Mouse (Mus musculus) midbrain, embryonic 14.5 days (tissue): ENCODE measurements around the gene Tas2r144. TPM values are rescaled to one million over a fixed set of nuclear protein-coding genes. Genes with fewer than 3 reads are reported as not detected.

Source experiments
- ATAC-seq: fragments of 200-750 bp; cut with Nextera tagmentation; 2 replicates; pipeline ENCODE4 v1.8.0; 2017; ENCODE audit warnings: moderate number of reproducible peaks, moderate library complexity; ENCODE audit not compliant: low FRiP score, low TSS enrichment
- DNase-seq: peaks from one replicate; pipeline ENCODE4 v3.0.0-alpha.2; 2015
- H3K27ac ChIP-seq: fragments of 300-500 bp; sonication (generic); replicated peaks from 2 replicates; pipeline ENCODE4 v1.5.1; 2014; ENCODE audit warnings: mild to moderate bottlenecking, low read depth, low read length, moderate library complexity
- H3K27me3 ChIP-seq: fragments of 300-500 bp; sonication (generic); 2 replicates; pipeline ENCODE4 v1.6.1; 2014; ENCODE audit warnings: low read length, control low read depth, mixed read lengths; ENCODE audit not compliant: control insufficient read depth, insufficient read depth
- H3K36me3 ChIP-seq: fragments of 300-500 bp; sonication (generic); 2 replicates; pipeline ENCODE4 v1.6.1; 2014; ENCODE audit warnings: low read length, control low read depth; ENCODE audit not compliant: control insufficient read depth, insufficient read depth
- H3K4me1 ChIP-seq: fragments of 300-500 bp; sonication (generic); 2 replicates; pipeline ENCODE4 v1.6.1; 2014; ENCODE audit warnings: mild to moderate bottlenecking, antibody characterized with exemption, low read length, control low read depth; ENCODE audit not compliant: control insufficient read depth, insufficient read depth
- H3K4me2 ChIP-seq: fragments of 300-500 bp; sonication (generic); 2 replicates; pipeline ENCODE4 v1.6.1; 2014; ENCODE audit warnings: mild to moderate bottlenecking, low read length, moderate library complexity
- H3K4me3 ChIP-seq: fragments of 300-500 bp; sonication (generic); replicated peaks from 2 replicates; pipeline ENCODE4 v1.5.1; 2014; ENCODE audit warnings: low read depth, low read length
- H3K9ac ChIP-seq: fragments of 300-500 bp; sonication (generic); replicated peaks from 2 replicates; pipeline ENCODE4 v1.6.1; 2014; ENCODE audit warnings: mild to moderate bottlenecking, low read length, moderate library complexity
- H3K9me3 ChIP-seq: fragments of 300-500 bp; sonication (generic); 2 replicates; pipeline ENCODE4 v1.6.1; 2016; ENCODE audit warnings: low read length, control low read depth, mixed read lengths; ENCODE audit not compliant: control insufficient read depth
- WGBS: fragments of 180-500 bp; shearing (Covaris S2); extraction: QIAGEN DNeasy Blood & Tissue Kit; methylation state at CpG from one replicate; pipeline ENCODE4 v1.1.7; 2014; 5-methylcytosine and 5-hydroxymethylcytosine counted together
- polyA plus RNA-seq: library from polyadenylated mRNA; unstranded; fragments of >200 nt; fragmentation: Nextera tagmentation; extraction: Ambion mirVana; gene quantifications from 2 replicates; pipeline ENCODE4 v1.2.1, GENCODE M21; 2014

Tas2r144 gene
- polyA plus RNA-seq: not detected in 2 replicates

GRCm38 (mm10) chr6:42215028-42215427, at the start of gene Tas2r144:
TSS of gene Tas2r144 (plus strand) at chr6:42215328.
- H3K4me2 ChIP-seq: no peak within 1 kb of the TSS
- H3K36me3 ChIP-seq: no peaks in the 10 kb centered on the region
- H3K9me3 ChIP-seq: no peaks in the 10 kb centered on the region
- DNase-seq: no peak
- no peak within 1 kb of the TSS for H3K27ac ChIP-seq
- no peak within 1 kb of the TSS for H3K4me3 ChIP-seq
- ATAC-seq: no peak
- 86% methylated on average over 2 of the region's 2 CpGs for WGBS
- H3K4me1 ChIP-seq: no peaks in the 10 kb centered on the region
- no peak within 1 kb of the TSS for H3K9ac ChIP-seq
- H3K27me3 ChIP-seq: no peaks in the 10 kb centered on the region

- H3K27me3 ChIP-seq: no peaks in the 10 kb centered on the region
- H3K9me3 ChIP-seq: no peaks in the 10 kb centered on the region
- no peak overlapping the region for H3K9ac ChIP-seq
- H3K4me1 ChIP-seq: no peaks in the 10 kb centered on the region
- H3K4me2 ChIP-seq: no peak overlapping the region
- no peak overlapping the region for H3K4me3 ChIP-seq
- H3K27ac ChIP-seq: no peak overlapping the region
- ATAC-seq (no peak), DNase-seq (no peak)
- H3K36me3 ChIP-seq: no peaks in the 10 kb centered on the region
- 80% methylated on average over 1 of the region's 1 CpGs for WGBS
These were observed 32.7 kb upstream of the Tas2r144 start for GRCm38 (mm10) chr6:42182462-42182861.

GRCm38 (mm10) chr6:42186230-42186629, 28.9 kb upstream of the Tas2r144 start:
- Histone ChIP-seq H3K4me1 (no peaks in the 10 kb centered on the region), H3K9ac (no peak overlapping the region), H3K4me3 (no peak overlapping the region), H3K27ac (no peak overlapping the region), H3K9me3 (no peaks in the 10 kb centered on the region), H3K4me2 (no peak overlapping the region), H3K27me3 (no peaks in the 10 kb centered on the region), H3K36me3 (no peaks in the 10 kb centered on the region)
- 55% methylated on average over 3 of the region's 3 CpGs for WGBS
- no peak for ATAC-seq
- no peak for DNase-seq

GRCm38 (mm10) chr6:42197710-42198109, 17.4 kb upstream of the Tas2r144 start:
- WGBS: 45% methylated on average over 3 of the region's 3 CpGs
- ATAC-seq (no peak), DNase-seq (peak; percentile 46)
- Histone ChIP-seq H3K4me2 (no peak overlapping the region), H3K36me3 (no peaks in the 10 kb centered on the region), H3K9ac (no peak overlapping the region), H3K4me3 (no peak overlapping the region), H3K27ac (no peak overlapping the region), H3K27me3 (no peaks in the 10 kb centered on the region), H3K4me1 (no peaks in the 10 kb centered on the region), H3K9me3 (no peaks in the 10 kb centered on the region)

- DNase-seq (no peak), ATAC-seq (no peak)
- Histone ChIP-seq H3K27ac (no peak overlapping the region), H3K4me3 (no peak overlapping the region), H3K9me3 (no peaks in the 10 kb centered on the region), H3K9ac (no peak overlapping the region), H3K27me3 (no peaks in the 10 kb centered on the region), H3K4me1 (no peaks in the 10 kb centered on the region), H3K36me3 (no peaks in the 10 kb centered on the region), H3K4me2 (no peak overlapping the region)
- 86% methylated on average over 1 of the region's 1 CpGs for WGBS
These were observed 15.6 kb upstream of the Tas2r144 start for GRCm38 (mm10) chr6:42199498-42199897.

GRCm38 (mm10) chr6:42222286-42222685, 7.2 kb downstream of the Tas2r144 start:
- Histone ChIP-seq H3K4me3 (no peak overlapping the region), H3K27ac (no peak overlapping the region), H3K9ac (no peak overlapping the region), H3K36me3 (no peaks in the 10 kb centered on the region), H3K4me1 (no peaks in the 10 kb centered on the region), H3K4me2 (no peak overlapping the region), H3K9me3 (no peaks in the 10 kb centered on the region), H3K27me3 (no peaks in the 10 kb centered on the region)
- no peak for DNase-seq
- ATAC-seq: no peak
- 70% methylated on average over 3 of the region's 3 CpGs for WGBS

- ATAC-seq (no peak), DNase-seq (no peak)
- no peak overlapping the region for H3K27ac ChIP-seq
- H3K4me2 ChIP-seq: no peak overlapping the region
- no peak overlapping the region for H3K9ac ChIP-seq
- no peak overlapping the region for H3K4me3 ChIP-seq
- H3K4me1 ChIP-seq: no peaks in the 10 kb centered on the region
- WGBS: 81% methylated on average over 4 of the region's 4 CpGs
- H3K27me3 ChIP-seq: no peaks in the 10 kb centered on the region
- H3K36me3 ChIP-seq: no peaks in the 10 kb centered on the region
- no peaks in the 10 kb centered on the region for H3K9me3 ChIP-seq
These were observed 9.9 kb downstream of the Tas2r144 start for GRCm38 (mm10) chr6:42225046-42225445.

- WGBS: 33% methylated on average over 17 of the region's 17 CpGs
- DNase-seq (peak; percentile 90), ATAC-seq (no peak; the same call in 1 of the 2 replicates)
- H3K27me3 ChIP-seq: no peaks in the 10 kb centered on the region
- H3K4me1 ChIP-seq: no peaks in the 10 kb centered on the region
- H3K27ac ChIP-seq: no peak overlapping the region
- no peak overlapping the region for H3K4me2 ChIP-seq
- H3K4me3 ChIP-seq: no peak overlapping the region
- H3K36me3 ChIP-seq: no peaks in the 10 kb centered on the region
- H3K9me3 ChIP-seq: no peaks in the 10 kb centered on the region
- H3K9ac ChIP-seq: no peak overlapping the region
These were observed 12.3 kb downstream of the Tas2r144 start for GRCm38 (mm10) chr6:42227240-42228101.

GRCm38 (mm10) chr6:42229610-42230009, 14.5 kb downstream of the Tas2r144 start:
- no peak overlapping the region for H3K4me3 ChIP-seq
- no peak for ATAC-seq
- WGBS: 76% methylated on average over 4 of the region's 4 CpGs
- H3K9ac ChIP-seq: no peak overlapping the region
- H3K9me3 ChIP-seq: no peaks in the 10 kb centered on the region
- no peaks in the 10 kb centered on the region for H3K36me3 ChIP-seq
- no peak overlapping the region for H3K27ac ChIP-seq
- DNase-seq: no peak
- H3K27me3 ChIP-seq: no peaks in the 10 kb centered on the region
- H3K4me1 ChIP-seq: no peaks in the 10 kb centered on the region
- no peak overlapping the region for H3K4me2 ChIP-seq
